Mouse (Mus musculus): ENCODE data around the gene Cnp.
A peak's percentile ranks its signal among the peaks of the same experiment; 100 is the strongest.
"Not testable (repeated sequence)": the region's sequence is repeated elsewhere in the genome, so short reads cannot be mapped to it uniquely, and the experiment has no call there.

Cnp gene

DNA sequence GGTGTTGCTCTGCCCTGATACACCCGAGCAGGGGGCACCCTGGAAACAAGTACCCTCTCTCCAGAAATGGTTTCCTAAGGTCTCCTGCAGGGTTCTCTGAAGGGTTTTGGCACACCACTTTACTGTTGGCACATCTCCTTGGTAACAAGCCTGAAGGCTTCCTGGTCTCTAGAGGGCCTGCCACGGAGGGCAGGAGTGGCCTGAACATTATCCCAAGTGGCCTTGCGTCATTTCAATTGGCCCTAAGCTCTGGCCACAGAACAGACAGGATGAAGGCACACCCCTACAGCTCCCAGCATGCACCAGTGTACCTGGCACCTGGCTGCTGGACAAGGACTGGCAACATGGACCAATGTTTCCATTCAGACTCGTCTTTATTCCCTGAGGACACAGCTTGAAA lies 21.9 kb upstream of the Cnp start:
- no peak for DNase-seq (ENCODE audit: low spot score in 2 of 2)

DNA sequence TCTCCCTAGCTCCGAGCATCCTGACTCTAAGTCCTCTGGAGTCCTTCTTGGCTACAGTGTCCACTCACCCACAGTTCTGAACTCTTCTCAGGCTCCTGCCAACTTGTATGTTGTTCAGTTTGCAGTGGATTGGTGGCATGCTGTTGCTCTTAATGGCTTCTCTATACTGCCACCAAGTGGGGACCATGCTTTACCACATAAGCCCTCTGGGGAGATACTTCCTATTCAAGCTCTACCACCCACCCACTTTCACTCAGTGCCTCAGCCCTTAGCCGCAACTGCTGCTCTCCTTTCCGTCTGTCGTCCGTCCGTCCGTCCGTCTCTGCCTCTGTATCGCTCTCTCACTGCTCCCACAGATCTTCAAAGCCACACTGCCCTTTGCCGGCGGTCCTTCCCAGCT lies 19.1 kb upstream of the Cnp start:
- DNase-seq (ENCODE audit: low spot score in 2 of 2): peak; percentile 58 to 61

DNA sequence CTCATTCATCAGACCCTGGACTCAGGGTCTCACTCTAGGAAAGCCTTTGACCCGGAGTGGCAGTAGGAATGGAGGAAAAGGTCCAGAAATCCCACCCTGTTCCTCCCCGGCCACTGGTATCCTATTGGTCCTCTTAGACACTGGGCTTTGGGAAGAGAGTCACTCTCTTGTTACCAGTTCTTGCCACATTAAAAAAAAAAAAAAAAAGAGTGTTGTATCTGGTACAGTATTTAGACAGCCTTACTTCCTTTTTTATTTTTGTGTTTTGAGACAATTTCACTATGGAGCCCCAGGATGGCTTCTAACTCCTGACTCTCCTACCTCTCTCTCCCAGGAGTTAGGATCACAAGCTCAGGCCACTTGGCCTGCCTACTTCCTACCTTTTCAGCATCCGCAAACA lies 17.1 kb upstream of the Cnp start:
- DNase-seq (ENCODE audit: low spot score in 2 of 2): no peak

DNA sequence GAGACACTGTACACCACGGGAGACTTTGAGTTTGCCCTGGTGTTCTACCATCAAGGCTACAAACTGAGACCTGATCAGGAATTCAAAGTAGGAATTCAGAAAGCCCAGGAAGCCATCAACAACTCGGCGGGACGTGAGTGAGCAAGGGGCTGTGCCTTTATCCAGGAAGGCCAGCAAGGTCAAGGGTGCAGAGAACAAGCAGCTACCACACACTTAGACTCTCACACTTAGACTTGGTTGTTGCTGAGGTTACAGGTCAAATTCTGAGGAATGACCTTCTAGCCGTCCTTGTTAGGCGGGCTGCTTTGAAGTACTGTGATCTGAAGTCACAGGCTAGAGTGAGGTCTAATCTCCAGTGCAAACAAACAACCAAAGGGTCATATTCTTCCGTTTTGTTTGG lies 15.2 kb upstream of the Cnp start:
- no peak for DNase-seq (ENCODE audit: low spot score in 2 of 2)

DNA sequence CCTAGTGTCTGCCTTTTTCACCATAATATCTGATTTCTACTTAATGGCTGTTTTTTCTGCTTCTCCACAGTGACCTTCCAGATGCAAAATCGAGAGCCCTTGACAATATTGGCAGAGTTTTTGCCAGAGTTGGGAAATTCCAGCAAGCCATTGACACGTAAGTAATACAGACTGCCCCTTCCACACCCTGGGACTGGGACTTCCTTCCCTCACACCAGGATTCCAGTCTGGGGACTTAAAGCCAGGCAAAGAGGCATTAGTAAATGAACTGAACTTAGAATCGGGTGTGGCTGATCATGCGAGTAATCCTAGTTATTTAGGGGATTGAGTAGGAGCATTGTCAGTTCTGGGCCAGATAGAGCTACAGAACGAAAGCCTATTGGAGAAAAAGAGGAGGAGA lies 13.0 kb upstream of the Cnp start:
- no peak for DNase-seq (ENCODE audit: low spot score in 2 of 2)

DNA sequence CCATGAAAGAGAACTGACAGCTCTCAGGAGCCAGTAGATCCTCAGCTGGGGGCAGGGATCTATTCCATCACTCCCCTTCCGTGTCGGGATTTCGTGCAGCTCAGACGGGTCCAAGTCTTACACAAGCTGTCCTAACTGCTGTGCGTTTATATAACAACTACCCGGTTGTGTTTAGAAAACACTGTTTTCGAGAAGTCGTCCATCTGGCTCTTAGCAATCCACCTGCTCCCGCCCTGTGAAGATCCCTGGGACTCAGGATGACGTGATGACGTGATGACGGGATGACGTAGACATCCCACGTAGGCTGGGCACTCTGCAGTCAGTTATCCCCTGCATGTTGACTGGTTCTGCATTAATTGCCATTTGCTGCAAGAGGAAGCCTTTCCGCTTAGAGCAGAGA lies 10.4 kb upstream of the Cnp start:
- DNase-seq (ENCODE audit: low spot score in 2 of 2): peak; percentile 43 to 59

DNA sequence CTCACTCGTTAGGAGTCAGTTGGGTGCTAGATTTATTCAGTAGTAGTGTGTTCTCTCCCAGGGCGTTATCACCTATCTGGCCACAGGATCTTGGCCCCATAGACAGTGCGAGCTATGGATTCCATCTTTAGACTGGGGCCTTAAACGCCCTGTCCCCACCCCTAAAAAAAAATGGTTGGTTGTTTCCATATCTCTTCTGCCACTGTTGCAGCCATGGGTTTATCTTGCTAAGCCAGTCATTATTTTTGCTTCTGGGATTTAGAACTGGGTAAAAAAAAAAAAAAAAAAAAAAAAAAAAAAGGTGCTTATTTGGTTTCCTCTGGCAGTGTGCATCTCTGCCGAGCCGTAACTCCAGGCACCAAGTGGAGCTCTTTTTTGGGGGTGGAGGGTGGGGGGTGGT lies 10.0 kb upstream of the Cnp start:
- DNase-seq (ENCODE audit: low spot score in 2 of 2): no peak

DNA sequence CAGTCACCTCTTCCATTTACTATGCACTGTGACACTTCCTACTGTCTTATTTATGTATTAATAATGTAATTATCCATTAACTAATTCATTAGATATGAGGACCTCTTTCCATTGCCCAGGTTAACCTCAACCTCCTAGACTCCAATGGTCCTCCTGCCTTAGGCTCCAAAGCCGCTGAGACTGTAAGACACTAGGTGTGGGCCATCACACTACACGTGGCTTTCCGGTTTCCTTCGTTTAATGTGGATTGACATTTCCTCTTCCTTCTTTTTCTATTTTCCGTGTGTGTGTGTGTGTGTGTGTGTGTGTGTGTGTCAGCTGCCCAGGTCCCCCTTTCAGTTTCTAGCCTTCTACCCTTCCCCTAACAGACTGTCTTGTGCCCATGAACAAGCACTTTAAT lies 7.5 kb upstream of the Cnp start:
- no peak for DNase-seq (ENCODE audit: low spot score in 2 of 2)

DNA sequence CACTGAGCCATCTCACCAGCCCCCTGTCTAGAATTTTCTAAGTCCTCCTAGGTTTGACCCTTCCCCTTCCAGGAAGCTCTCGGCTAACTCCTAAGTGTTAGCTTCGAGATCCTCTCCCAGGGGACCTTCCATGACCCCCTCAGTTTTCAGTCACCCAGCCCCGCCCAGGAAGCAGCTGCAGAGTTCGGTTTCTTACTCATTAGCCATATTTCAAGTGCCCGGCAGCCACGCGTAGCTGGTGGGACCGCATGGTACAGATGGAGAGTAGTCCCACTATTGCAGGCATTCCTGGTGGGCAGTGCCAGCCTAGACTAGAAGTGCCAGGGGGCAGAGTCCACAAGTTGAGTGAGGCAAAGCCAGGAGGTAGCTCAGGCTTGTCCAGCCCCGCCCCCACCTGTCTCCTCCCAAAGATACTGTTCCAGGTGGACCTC lies 6.9 kb upstream of the Cnp start:
- no peak for DNase-seq (ENCODE audit: low spot score in 2 of 2)

DNA sequence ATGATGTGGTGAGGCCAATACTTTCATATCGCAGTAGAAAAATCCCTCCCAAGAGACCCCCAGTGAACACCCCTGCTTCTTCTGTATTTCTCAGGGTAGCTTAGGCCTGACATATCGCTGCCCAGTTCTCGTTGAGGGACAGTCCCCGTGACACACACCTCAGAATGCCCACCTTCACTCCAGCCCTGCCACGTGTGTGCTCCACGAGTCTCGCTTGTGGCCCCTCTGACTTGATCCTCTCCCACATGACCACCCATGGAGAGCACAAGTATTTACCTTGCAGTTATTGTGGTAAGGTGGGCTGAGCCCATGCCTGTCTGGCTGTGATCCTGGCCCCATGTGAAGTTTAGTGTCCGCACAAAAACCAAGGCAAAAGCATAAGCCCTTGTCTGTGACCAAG lies 6.0 kb upstream of the Cnp start:
- no peak for DNase-seq (ENCODE audit: low spot score in 2 of 2)

DNA sequence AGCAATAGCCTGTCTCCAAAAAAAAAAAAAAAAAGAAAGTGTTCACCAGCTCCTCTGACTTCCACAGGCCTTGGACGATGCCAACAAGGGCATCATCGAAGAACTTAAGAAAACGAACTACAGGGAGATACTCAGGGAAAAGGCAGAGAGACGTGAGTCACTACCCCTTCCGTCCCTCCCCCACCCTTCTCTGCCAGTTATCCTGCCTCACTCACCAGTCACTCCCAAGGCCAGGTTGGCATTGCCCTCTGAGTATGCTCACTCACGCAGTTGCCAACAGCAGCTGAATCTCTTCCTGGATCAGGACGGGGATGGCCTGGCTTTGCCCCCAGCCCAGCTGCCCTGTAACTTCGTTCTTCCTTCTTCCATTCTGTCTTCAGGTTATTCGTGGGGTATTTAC lies 4.9 kb upstream of the Cnp start:
- DNase-seq (ENCODE audit: low spot score in 2 of 2): no peak

DNA sequence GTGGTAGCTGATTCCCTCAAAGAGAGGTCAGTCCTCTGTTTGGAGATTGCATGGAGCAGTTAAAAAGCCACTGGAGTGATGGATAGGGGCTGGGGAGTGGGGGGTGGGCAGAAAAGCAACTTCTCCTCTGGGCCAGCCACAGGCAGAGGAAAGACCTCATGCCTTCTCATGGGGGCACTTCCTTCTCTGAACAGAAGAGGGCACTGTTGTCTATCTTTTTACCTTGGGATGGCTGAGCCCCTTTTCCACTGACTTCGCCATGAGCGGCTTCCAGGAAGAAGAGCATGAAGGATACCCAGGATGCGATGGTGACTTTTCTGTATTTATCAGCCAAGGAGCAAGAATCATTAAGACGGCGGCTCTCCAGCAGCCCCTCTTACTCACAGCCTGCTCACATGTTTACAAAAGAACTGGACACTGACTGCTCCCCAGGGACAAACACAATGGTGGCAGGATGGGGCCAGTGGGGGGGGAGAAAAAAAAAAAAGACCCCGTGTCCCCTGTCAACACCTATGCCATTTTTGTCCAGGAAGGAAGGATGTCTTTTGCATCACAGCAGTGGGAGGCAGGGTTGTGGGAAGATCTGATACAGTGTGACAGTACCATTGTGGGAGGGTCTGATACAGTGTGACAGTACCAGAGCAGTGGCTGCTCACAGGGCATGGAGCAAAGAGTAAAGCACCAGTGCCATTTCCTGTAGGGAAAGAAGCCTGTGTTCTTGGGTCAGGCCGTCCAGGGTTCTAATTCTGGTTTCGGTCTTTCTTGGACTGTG lies 4.1 kb upstream of the Cnp start:
- DNase-seq (ENCODE audit: low spot score in 2 of 2): peak in 1 of 2 experiments; percentile 80

DNA sequence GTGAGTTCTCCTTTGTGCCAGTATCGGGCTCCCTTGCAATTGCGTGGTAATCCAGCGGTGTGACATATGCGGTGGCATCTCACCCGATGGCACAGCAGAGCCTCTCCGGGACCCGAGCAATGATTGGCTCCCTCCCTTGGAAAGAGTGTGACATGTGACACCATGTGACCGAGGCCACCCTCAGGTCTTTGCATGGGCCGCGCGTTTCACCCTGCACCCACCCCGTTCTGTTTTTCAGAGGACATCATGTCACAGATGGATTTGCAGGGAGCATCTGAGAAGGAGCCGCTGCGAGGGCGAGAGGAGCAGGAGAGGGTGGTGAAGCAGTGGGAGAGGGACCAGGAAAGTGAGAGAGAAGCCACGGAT lies 3.5 kb upstream of the Cnp start:
- peak in 1 of 2 experiments; percentile 39 for DNase-seq (ENCODE audit: low spot score in 2 of 2)

DNA sequence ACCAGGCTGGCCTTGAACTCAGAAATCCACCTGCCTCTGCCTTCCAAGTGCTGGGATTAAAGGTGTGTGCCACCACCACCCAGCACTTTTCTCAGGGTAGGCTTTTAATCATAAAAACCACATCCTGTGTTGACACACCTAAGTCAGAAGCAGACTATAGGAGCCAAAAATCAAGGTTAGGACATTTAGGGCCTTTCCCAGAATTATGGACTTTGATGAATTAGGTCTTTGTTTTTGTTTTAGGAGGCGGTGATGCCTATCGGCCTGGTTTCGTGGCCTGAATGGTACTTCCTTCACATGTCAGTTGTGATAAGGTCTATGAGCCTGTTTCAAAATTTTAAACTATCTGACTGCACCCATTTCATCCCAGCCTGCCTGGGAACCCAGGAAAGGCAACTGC lies 516 bp upstream of the Cnp start:
- no peak for DNase-seq (ENCODE audit: low spot score in 2 of 2)

DNA sequence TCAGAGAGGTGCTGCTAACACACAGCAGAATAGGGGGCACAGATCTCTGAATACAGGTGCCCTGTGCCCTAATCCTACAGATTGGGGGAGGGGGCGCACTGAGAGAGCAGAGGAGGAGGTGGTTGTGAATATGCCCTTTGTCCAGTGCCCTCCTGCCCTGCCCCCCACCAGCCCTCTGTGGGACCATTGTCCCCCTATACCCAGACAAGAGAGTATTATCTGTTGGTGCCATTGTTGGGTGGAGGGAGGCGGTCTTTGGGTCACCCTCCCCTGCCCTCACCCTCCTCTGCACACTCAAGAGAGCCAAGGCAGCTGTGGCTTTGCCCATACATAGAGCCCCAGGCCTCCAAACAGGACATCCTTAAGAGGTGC lies 766 bp downstream of the Cnp start:
- DNase-seq (ENCODE audit: low spot score in 2 of 2): peak; percentile 28 to 56

DNA sequence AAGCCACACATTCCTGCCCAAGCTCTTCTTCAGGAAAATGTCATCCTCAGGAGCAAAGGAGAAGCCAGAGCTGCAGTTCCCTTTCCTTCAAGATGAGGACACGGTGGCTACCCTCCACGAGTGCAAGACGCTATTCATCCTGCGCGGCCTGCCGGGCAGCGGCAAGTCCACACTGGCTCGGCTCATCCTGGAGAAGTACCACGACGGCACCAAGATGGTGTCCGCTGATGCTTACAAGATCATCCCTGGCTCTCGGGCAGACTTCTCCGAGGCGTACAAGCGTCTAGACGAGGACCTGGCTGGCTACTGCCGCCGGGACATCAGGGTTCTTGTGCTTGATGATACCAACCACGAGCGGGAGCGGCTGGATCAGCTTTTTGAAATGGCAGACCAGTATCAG lies 1.6 kb downstream of the Cnp start:
- DNase-seq (ENCODE audit: low spot score in 2 of 2): no peak

DNA sequence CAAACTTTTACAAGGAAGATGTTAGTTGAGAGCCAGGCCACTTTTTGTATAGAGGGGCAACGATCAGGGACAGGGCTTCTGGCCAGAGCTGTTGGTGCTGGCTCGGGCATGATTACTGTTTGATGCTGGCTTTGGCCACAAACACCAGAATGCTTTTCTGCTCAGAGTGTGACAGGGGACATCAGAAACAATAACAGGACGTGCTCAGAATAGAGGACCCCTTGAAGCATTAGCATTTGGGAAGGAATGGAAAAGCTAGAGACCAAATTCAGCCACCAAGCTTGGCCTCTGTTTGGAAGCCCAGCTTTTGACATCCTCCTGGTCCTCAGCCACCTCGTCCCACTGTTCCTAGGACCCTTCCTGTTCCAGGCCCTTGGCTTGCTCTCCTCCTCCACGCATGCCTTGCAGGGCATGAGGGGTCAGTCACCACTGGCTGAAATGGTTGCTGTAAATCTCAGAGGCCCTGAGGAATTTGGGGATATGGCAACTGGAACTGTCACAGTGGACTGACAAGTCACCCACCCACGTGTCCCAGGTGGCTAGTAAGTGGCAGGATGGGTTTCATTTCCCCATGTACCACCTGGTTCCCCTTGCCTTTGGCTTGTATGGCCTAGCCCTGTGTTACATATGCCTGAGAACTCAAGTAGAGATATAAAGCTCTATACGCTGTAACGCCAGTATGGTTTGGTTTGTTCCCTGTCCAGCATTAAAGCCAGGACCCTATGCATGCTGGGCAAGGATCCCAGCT lies 3.3 kb downstream of the Cnp start:
- DNase-seq (ENCODE audit: low spot score in 2 of 2): no peak

DNA sequence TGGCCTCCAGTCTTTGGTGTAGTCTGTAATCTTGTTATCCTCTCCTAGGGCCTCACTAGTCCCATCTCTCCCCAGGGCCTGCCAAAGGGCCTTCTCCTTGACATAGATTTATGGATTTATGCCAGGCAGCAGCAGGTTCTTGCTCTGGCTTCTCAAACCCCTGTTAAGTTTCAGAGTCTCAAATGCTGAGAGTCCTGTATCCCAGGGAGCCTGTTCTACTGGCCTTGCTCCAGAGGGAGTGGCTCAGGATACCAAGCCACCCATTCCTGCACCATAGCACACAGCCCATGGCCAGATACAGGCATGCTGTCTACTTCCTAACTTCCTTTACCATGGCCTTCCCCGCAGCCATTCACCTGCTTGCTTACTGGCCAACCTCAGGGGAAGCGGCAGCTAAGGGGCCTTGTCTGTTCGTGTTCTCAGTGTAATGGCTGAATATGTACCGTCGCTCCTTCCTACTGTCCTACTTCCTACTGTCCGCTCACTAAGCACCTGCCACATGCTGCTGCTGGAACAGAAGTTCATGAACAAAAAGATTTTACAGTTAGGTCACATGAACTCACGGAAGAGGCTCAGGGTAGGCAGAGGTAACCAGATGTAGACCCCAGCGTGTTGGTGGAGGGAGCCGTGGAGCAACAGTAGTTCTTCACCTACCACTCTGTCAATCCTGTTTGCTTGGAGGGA lies 4.6 kb downstream of the Cnp start:
- no peak for DNase-seq (ENCODE audit: low spot score in 2 of 2)

DNA sequence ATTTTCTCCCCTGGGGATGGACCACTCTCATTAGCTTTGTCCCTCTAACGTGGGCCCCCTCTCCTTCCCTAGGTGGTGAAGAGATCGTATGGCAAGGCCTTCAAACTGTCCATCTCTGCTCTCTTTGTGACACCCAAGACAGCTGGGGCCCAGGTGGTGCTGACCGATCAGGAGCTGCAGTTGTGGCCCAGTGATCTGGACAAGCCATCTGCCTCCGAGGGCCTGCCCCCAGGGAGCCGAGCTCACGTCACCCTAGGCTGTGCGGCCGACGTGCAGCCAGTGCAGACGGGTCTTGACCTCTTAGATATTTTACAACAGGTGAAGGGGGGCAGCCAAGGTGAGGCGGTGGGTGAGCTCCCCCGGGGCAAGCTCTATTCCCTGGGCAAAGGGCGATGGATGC lies 5.6 kb downstream of the Cnp start:
- DNase-seq (ENCODE audit: low spot score in 2 of 2): no peak

DNA sequence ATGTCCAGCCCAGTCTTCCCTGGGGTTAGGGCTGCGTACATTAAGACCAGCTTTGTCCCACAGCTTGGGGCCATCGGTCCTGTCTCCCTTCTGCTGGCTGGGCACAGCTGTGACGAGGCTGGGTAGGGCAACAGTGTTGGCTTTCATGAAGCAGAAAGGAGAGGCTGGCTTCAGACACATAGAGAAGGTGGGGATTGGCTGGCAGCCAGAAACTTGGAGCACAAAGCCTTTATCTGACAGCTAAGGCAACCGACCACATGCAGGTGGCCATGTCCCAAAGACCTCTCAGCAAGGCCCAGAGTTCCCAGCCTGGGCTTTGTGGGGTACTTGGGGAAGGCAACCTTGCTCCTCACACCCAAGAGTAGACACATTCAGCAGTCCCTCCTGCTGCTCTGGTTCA lies 7.1 kb downstream of the Cnp start:
- DNase-seq (ENCODE audit: low spot score in 2 of 2): peak in 1 of 2 experiments; percentile 43

DNA sequence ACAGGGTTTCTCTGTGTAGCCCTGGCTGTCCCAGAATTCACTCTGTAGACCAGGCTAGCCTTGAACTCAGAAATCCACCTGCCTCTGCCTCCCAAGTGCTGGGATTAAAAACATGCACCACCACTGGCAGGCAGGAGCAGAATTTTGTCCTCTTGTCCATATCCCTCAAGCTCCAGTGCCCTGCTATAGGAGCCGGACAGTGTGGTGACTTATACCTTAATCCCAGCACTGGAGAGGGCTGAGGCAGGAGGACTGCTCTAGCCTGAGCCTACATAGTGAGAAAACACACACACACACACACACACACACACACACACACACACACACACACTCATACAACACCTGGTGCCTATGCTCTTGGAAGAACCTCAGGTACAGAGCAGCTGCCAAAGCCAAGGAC lies 7.7 kb downstream of the Cnp start:
- not testable (repeated sequence) for DNase-seq (ENCODE audit: low spot score in 2 of 2)

DNA sequence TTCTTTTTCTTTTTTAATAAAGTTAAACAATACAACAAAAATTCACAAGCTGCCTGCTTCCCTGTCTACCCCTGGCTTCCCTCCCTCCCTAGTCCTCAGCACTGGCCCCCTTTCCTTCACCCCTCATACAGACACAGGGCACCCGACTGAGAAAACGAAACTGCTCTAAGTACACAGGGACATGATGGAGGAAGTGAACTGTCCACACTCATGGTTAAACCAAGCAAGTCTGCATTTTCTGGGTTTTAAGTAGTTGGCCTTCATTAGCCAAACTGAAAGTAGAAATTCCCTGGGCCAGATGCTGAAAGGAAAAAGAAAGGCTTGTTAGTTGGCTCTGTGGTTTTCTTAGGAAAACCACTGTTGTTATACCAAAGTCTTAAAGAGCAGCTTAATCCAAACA lies 8.1 kb downstream of the Cnp start:
- no peak for DNase-seq (ENCODE audit: low spot score in 2 of 2)

DNA sequence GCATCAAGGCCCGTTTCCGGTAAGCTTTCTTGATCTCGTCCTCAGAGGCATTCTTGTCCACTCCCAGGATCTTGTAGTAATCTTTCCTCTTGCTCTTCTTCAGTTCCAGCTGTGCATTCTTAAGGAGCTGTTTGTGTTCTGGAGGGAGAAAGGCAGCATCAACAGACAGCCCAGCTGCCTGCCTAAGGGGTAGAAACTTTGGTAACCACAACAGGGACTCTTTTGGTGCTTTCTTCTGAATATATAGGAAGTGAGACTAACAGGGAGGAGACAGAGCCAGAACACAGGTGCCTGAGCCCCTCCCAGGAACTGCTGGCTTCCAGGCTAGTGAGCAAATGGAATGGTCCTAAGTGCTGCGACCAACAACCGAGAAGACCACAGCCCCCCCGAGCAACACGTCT lies 9.9 kb downstream of the Cnp start:
- no peak for DNase-seq (ENCODE audit: low spot score in 2 of 2)

All from frontal cortex, postnatal 10 days (tissue).